Mouse (Mus musculus): ENCODE data around the gene Fam228b.

DNA sequence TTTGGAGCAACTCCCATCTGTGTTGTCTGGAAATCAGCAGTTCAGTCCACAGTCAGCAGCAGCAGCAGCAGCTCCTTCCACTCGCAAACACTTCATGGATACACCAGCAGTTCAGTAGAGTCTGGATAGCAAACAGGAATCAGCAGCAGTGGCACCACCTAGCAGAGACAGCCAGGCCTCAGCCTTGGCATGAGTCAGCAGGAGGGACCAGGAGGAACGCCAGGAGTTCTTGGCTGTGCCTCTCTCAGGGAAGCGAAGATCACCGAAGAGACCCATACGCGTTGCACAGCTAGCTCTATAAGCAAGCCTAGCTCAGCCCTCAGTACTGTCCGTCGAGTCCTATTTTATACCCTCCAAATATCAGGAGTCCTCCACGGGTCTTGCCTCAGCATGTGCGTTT, 24.6 kb downstream of the Fam228b start:
- TF ChIP-seq POLR2A (IDR thresholded peaks at IDR 0.05; ENCODE audit: low read depth, low read length): no peak
- TF ChIP-seq CTCF (conservative IDR thresholded peaks at IDR 0.05; ENCODE audit: insufficient read depth, insufficient read length, low read depth, low read length): no peak
